Mouse (Mus musculus): ENCODE results near the gene Plvap. TPM values are rescaled to one million over a fixed set of nuclear protein-coding genes. Genes with fewer than 3 reads are reported as not detected.

Plvap gene
- total RNA-seq, 2 experiments from 2014 or later = 7.2 to 7.6 TPM

- DNase-seq (ENCODE audit: low spot score in 2 of 2) = no peak
Measured at GRCm38 (mm10) chr8:71527162-71527870, 15.8 kb upstream of the Plvap start.

GRCm38 (mm10) chr8:71526272-71526671 lies 14.7 kb upstream of the Plvap start:
- DNase-seq (ENCODE audit: low spot score in 2 of 2) = no peak

- no peak for DNase-seq (ENCODE audit: low spot score in 2 of 2)
Measured at GRCm38 (mm10) chr8:71525226-71526050, 13.9 kb upstream of the Plvap start, which contains the start of gene Ccdc194. TSS of gene Ccdc194 (minus strand) at chr8:71525711.

GRCm38 (mm10) chr8:71521634-71522033 lies 10.1 kb upstream of the Plvap start:
- DNase-seq (ENCODE audit: low spot score in 2 of 2) = peak; percentile 88 to 89

GRCm38 (mm10) chr8:71519037-71519825 lies 7.7 kb upstream of the Plvap start:
- peak in 1 of 2 experiments; percentile 41 for DNase-seq (ENCODE audit: low spot score in 2 of 2)

- no peak for DNase-seq (ENCODE audit: low spot score in 2 of 2)
Measured at GRCm38 (mm10) chr8:71516786-71517185, 5.2 kb upstream of the Plvap start.

- no peak for DNase-seq (ENCODE audit: low spot score in 2 of 2)
Measured at GRCm38 (mm10) chr8:71515043-71515442, 3.5 kb upstream of the Plvap start.

GRCm38 (mm10) chr8:71513018-71513754 lies 1.6 kb upstream of the Plvap start:
- no peak for DNase-seq (ENCODE audit: low spot score in 2 of 2)

GRCm38 (mm10) chr8:71509316-71509715 lies 2.2 kb downstream of the Plvap start:
- DNase-seq (ENCODE audit: low spot score in 2 of 2) = no peak

GRCm38 (mm10) chr8:71507589-71508104 lies 3.9 kb downstream of the Plvap start:
- DNase-seq (ENCODE audit: low spot score in 2 of 2) = peak; percentile 69 to 75

GRCm38 (mm10) chr8:71505979-71506378 lies 5.6 kb downstream of the Plvap start:
- DNase-seq (ENCODE audit: low spot score in 2 of 2) = no peak

GRCm38 (mm10) chr8:71505326-71505725 lies 6.2 kb downstream of the Plvap start:
- DNase-seq (ENCODE audit: low spot score in 2 of 2) = no peak

GRCm38 (mm10) chr8:71504349-71504748 lies 7.2 kb downstream of the Plvap start:
- DNase-seq (ENCODE audit: low spot score in 2 of 2) = no peak

GRCm38 (mm10) chr8:71498816-71499690 lies 12.5 kb downstream of the Plvap start:
- no peak for DNase-seq (ENCODE audit: low spot score in 2 of 2)

GRCm38 (mm10) chr8:71497881-71498501 lies 13.6 kb downstream of the Plvap start:
- DNase-seq (ENCODE audit: low spot score in 2 of 2) = no peak

- no peak for DNase-seq (ENCODE audit: low spot score in 2 of 2)
Measured at GRCm38 (mm10) chr8:71497077-71497645, 14.4 kb downstream of the Plvap start.

- no peak for DNase-seq (ENCODE audit: low spot score in 2 of 2)
Measured at GRCm38 (mm10) chr8:71496481-71496880, 15.1 kb downstream of the Plvap start.

GRCm38 (mm10) chr8:71495811-71496210 lies 15.7 kb downstream of the Plvap start:
- no peak for DNase-seq (ENCODE audit: low spot score in 2 of 2)

- DNase-seq (ENCODE audit: low spot score in 2 of 2) = peak; percentile 78 to 85
Measured at GRCm38 (mm10) chr8:71495039-71495438, 16.5 kb downstream of the Plvap start.
